ENCODE assay signal across 8 mouse cellular contexts in the genomic region with DNA sequence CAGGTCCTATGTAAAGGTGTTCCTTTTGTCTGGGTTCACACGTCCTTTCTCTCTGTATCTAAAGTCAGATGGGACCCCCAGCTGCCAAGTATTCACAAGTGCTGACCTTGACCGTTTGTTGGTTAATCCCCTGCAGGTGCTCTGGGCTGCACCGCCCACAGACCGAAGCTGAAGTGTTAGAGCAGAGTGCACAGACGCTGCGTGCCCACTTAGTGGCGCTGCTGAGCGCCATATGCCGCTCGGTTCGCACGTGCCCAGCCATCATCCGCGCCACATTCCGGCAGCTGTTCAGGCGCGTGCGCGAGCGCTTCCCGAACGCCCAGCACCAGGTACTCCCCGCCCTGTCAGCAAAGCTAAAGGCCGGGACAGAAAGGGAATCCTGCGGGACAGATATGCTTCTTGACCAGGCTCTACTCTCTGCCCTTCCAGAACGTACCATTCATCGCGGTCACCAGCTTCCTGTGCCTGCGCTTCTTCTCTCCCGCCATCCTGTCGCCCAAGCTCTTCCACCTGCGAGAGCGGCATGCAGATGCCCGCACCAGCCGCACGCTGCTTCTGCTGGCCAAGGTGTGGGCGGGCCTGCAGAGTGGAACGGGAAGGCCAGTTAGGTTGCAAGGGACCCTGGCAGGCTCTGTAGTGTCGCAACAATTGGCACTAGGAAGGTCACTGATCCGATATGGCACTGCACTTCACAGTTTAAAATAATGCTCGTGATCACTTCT. TPM values are rescaled to one million over a fixed set of nuclear protein-coding genes. Genes with fewer than 3 reads are reported as not detected.
A peak's percentile ranks its signal among the peaks of the same experiment; 100 is the strongest.
DNase-seq lines count a peak whose midpoint lies in the region; ATAC-seq and TF ChIP-seq lines count a peak whose summit lies in the region.

No protein-coding gene starts in this region.

- ATAC-seq in forebrain, postnatal 0 days: peak; percentile 97
- peak; percentile 91 for ATAC-seq in hindbrain, embryonic 16.5 days
- peak; percentile 98 for ATAC-seq in megakaryocyte, adult 5-6 weeks (ENCODE audit: poor library complexity, severe bottlenecking)

- H3K9ac ChIP-seq in MEL (ENCODE audit: control insufficient read depth, low read depth, low read length, poor library complexity, severe bottlenecking): peak overlapping the region; percentile 49
- peak overlapping the region; percentile 48 for H3K9ac ChIP-seq in forebrain, postnatal 0 days
- H3K9ac ChIP-seq in hindbrain, embryonic 16.5 days (ENCODE audit: low read depth, low read length): peak overlapping the region; percentile 63

- no peak for TF ChIP-seq EP300 in MEL (IDR thresholded peaks at IDR 0.05; ENCODE audit: low read depth in 1 of 2, low read length in 2 of 2)

- no peaks in the 10 kb centered on the region for H3K79me2 ChIP-seq in MEL (ENCODE audit: control insufficient read depth, insufficient read depth, low read length, poor library complexity)

- peak; percentile 85 to 92 (median 90) for TF ChIP-seq CTCF in MEL (IDR thresholded peaks at IDR 0.05 in 2 of 3, conservative IDR thresholded peaks at IDR 0.05 in 1 of 3; ENCODE audit: control insufficient read depth in 1 of 3, insufficient read depth in 1 of 3, low read depth in 2 of 3, low read length in 3 of 3, poor library complexity in 1 of 3, severe bottlenecking in 1 of 3)
- peak; percentile 93 for TF ChIP-seq CTCF in cerebellum, adult 2 months (IDR thresholded peaks at IDR 0.05; ENCODE audit: borderline replicate concordance, insufficient read depth, low read depth, low read length)
- peak; percentile 97 for TF ChIP-seq CTCF in forebrain, postnatal 0 days (IDR thresholded peaks at IDR 0.05; ENCODE audit: low read depth)

- DNase-seq in MEL (ENCODE audit: low read depth, low spot score): peak; percentile 91
- peak; percentile 77 for DNase-seq in cerebellum, adult 2 months
- peak; percentile 93 for DNase-seq in forebrain, postnatal 0 days
- DNase-seq in left cerebral cortex, adult 8-10 months (ENCODE audit: low spot score in 2 of 2): peak; percentile 40 to 63
- DNase-seq in right cerebral cortex, adult 2 months (ENCODE audit: low spot score in 2 of 2): peak; percentile 70 to 80
- peak; percentile 72 for DNase-seq in urinary bladder, postnatal 14 days (ENCODE audit: low spot score)

- peak; percentile 34 to 69; a peak in 1 of 4 replicates for TF ChIP-seq POLR2A in MEL (IDR thresholded peaks at IDR 0.05; ENCODE audit: control insufficient read depth in 1 of 2, insufficient read depth in 1 of 2, low read depth in 1 of 2, low read length in 2 of 2, poor library complexity in 1 of 2)
- peak; percentile 23; the same call in 1 of the 2 replicates for TF ChIP-seq POLR2A in cerebellum, adult 2 months (IDR thresholded peaks at IDR 0.05; ENCODE audit: borderline replicate concordance, insufficient read depth, low read length)

- no peaks in the 10 kb centered on the region for H3K27me3 ChIP-seq in MEL (ENCODE audit: control insufficient read depth in 1 of 2, insufficient read depth in 2 of 2, low read length in 2 of 2)
- H3K27me3 ChIP-seq in cerebellum, adult 2 months (ENCODE audit: control insufficient read depth, insufficient read depth, low read length): no peaks in the 10 kb centered on the region
- no peaks in the 10 kb centered on the region for H3K27me3 ChIP-seq in forebrain, postnatal 0 days (ENCODE audit: insufficient read depth, low read length)
- H3K27me3 ChIP-seq in hindbrain, embryonic 16.5 days (replicated peaks; ENCODE audit: control insufficient read depth, insufficient read depth, low read length): no peaks in the 10 kb centered on the region

- peak overlapping the region; percentile 13 to 35 for H3K4me3 ChIP-seq in MEL (ENCODE audit: control insufficient read depth in 1 of 2, insufficient read depth in 1 of 2, low read depth in 2 of 2, low read length in 2 of 2)
- peak overlapping the region; percentile 49 for H3K4me3 ChIP-seq in cerebellum, adult 2 months (replicated peaks; ENCODE audit: insufficient read depth, low read depth, low read length)
- peak overlapping the region; percentile 45 for H3K4me3 ChIP-seq in forebrain, postnatal 0 days (ENCODE audit: low read depth, low read length)
- peak overlapping the region; percentile 46 for H3K4me3 ChIP-seq in hindbrain, embryonic 16.5 days (ENCODE audit: low read length)

- H3K36me3 ChIP-seq in MEL (ENCODE audit: control insufficient read depth in 1 of 2, insufficient read depth in 2 of 2, low read length in 2 of 2): peaks cover 0 to 3% of the 10 kb centered on the region in 2 experiments; a peak in 1 of 4 replicates
- no peaks in the 10 kb centered on the region for H3K36me3 ChIP-seq in forebrain, postnatal 0 days (ENCODE audit: insufficient read depth)
- H3K36me3 ChIP-seq in hindbrain, embryonic 16.5 days (ENCODE audit: control insufficient read depth, insufficient read depth, low read length): no peaks in the 10 kb centered on the region

- 5% methylated on average over 41 of the region's 41 CpGs for WGBS in cerebellum, adult 2 months
- 4% methylated on average over 41 of the region's 41 CpGs for WGBS in forebrain, postnatal 0 days
- WGBS in hindbrain, embryonic 16.5 days: 6% methylated on average over 41 of the region's 41 CpGs

- TF ChIP-seq RAD21 in MEL (IDR thresholded peaks at IDR 0.05; ENCODE audit: low read depth, low read length): peak; percentile 64

- peak overlapping the region; percentile 84 for H3K4me2 ChIP-seq in forebrain, postnatal 0 days (ENCODE audit: low read depth)
- H3K4me2 ChIP-seq in hindbrain, embryonic 16.5 days (ENCODE audit: low read length): peak overlapping the region; percentile 82

- H3K27ac ChIP-seq in MEL (ENCODE audit: control insufficient read depth, low read depth, low read length): no peak overlapping the region
- H3K27ac ChIP-seq in cerebellum, adult 2 months (ENCODE audit: insufficient read depth, low read length): no peak overlapping the region
- no peak overlapping the region for H3K27ac ChIP-seq in forebrain, postnatal 0 days (ENCODE audit: low read depth, low read length)
- H3K27ac ChIP-seq in hindbrain, embryonic 16.5 days (ENCODE audit: low read depth, low read length): 0 out of 2 replicates have a peak overlapping the region, but pooled peaks have one; percentile 24

- H3K9me3 ChIP-seq in MEL (replicated peaks; ENCODE audit: insufficient read depth, low read length): no peaks in the 10 kb centered on the region
- H3K9me3 ChIP-seq in forebrain, postnatal 0 days (ENCODE audit: low read length): no peaks in the 10 kb centered on the region
- H3K9me3 ChIP-seq in hindbrain, embryonic 16.5 days (ENCODE audit: control insufficient read depth, low read length): 0 out of 2 replicates have a peak, but pooled peaks cover 2% of the 10 kb centered on the region

- peaks cover 0 to 11% of the 10 kb centered on the region in 2 experiments; a peak in 1 of 4 replicates for H3K4me1 ChIP-seq in MEL (ENCODE audit: control insufficient read depth in 1 of 2, insufficient read depth in 2 of 2, low read length in 2 of 2)
- no peaks in the 10 kb centered on the region for H3K4me1 ChIP-seq in cerebellum, adult 2 months (ENCODE audit: control insufficient read depth, insufficient read depth, low read length)
- H3K4me1 ChIP-seq in forebrain, postnatal 0 days (ENCODE audit: insufficient read depth): no peaks in the 10 kb centered on the region
- peaks cover 6% of the 10 kb centered on the region for H3K4me1 ChIP-seq in hindbrain, embryonic 16.5 days (ENCODE audit: control insufficient read depth, insufficient read depth, low read depth, low read length)

RNA-seq across cellular contexts. Expression of gene Polr2j, which starts 14.2 kb away (rescaled TPM):
- total RNA-seq in MEL (2012; rRNA removed): 316 and 318 TPM in 2 replicates
- polyA plus RNA-seq in MEL (2012; ENCODE audit: insufficient read depth in 1 of 2, insufficient read length in 2 of 2, low read depth in 1 of 2, low replicate concordance in 2 of 2, missing spikeins in 1 of 2): 100 to 1,000 TPM in 1 of 2 experiments, not detected in 1; 269 TPM
- 121 and 123 TPM in 2 replicates for polyA plus RNA-seq in cerebellum, adult 2 months (2012; rRNA removed)
- total RNA-seq in forebrain, postnatal 0 days (2014; rRNA removed): 85.0 and 123 TPM in 2 replicates
- 237 and 318 TPM in 2 replicates for polyA plus RNA-seq in forebrain, postnatal 0 days (2015; fragmentation: Nextera tagmentation; extraction: Ambion mirVana)
- polyA plus RNA-seq in hindbrain, embryonic 16.5 days (2015; fragmentation: Nextera tagmentation; extraction: Ambion mirVana): 198 and 210 TPM in 2 replicates
- 10 to 100 TPM; 66.2 to 83.2 (median 70.9) TPM for total RNA-seq in left cerebral cortex, adult 8-10 months (2022)
- total RNA-seq in megakaryocyte, adult 5-6 weeks (2015): 94.7 and 103 TPM in 2 replicates
- total RNA-seq in megakaryocyte, adult 5-6 weeks (2017): 105 and 117 TPM in 2 replicates

RNA-seq across cellular contexts. Expression of gene Rasa4, which starts 18.5 kb away (rescaled TPM):
- total RNA-seq in MEL (2012; rRNA removed): 1.4 and 1.6 TPM in 2 replicates
- polyA plus RNA-seq in MEL (2012; ENCODE audit: insufficient read depth in 1 of 2, insufficient read length in 2 of 2, low read depth in 1 of 2, low replicate concordance in 2 of 2, missing spikeins in 1 of 2): 1 to 10 TPM in 1 of 2 experiments, not detected in 1; 2.5 TPM
- 32.7 and 32.9 TPM in 2 replicates for polyA plus RNA-seq in cerebellum, adult 2 months (2012; rRNA removed)
- 8.5 and 11.5 TPM in 2 replicates for total RNA-seq in forebrain, postnatal 0 days (2014; rRNA removed)
- polyA plus RNA-seq in forebrain, postnatal 0 days (2015; fragmentation: Nextera tagmentation; extraction: Ambion mirVana): 5.8 and 9.0 TPM in 2 replicates
- 22.2 and 25.0 TPM in 2 replicates for polyA plus RNA-seq in hindbrain, embryonic 16.5 days (2015; fragmentation: Nextera tagmentation; extraction: Ambion mirVana)
- total RNA-seq in left cerebral cortex, adult 8-10 months (2022): 10 to 100 TPM in 1 of 4 experiments, 1 to 10 TPM in 3; 6.2 to 13.4 (median 8.0) TPM
- 36.2 and 40.9 TPM in 2 replicates for total RNA-seq in megakaryocyte, adult 5-6 weeks (2015)
- 26.0 and 33.8 TPM in 2 replicates for total RNA-seq in megakaryocyte, adult 5-6 weeks (2017)

RNA-seq across cellular contexts. Expression of gene Lrwd1, which starts 33.6 kb away (rescaled TPM):
- total RNA-seq in MEL (2012; rRNA removed): 98.2 and 103 TPM in 2 replicates
- 100 to 1,000 TPM in 1 of 2 experiments, not detected in 1; 133 TPM for polyA plus RNA-seq in MEL (2012; ENCODE audit: insufficient read depth in 1 of 2, insufficient read length in 2 of 2, low read depth in 1 of 2, low replicate concordance in 2 of 2, missing spikeins in 1 of 2)
- 21.5 and 23.7 TPM in 2 replicates for polyA plus RNA-seq in cerebellum, adult 2 months (2012; rRNA removed)
- 30.0 and 33.3 TPM in 2 replicates for total RNA-seq in forebrain, postnatal 0 days (2014; rRNA removed)
- 18.9 and 19.7 TPM in 2 replicates for polyA plus RNA-seq in forebrain, postnatal 0 days (2015; fragmentation: Nextera tagmentation; extraction: Ambion mirVana)
- polyA plus RNA-seq in hindbrain, embryonic 16.5 days (2015; fragmentation: Nextera tagmentation; extraction: Ambion mirVana): 25.2 and 26.3 TPM in 2 replicates
- total RNA-seq in left cerebral cortex, adult 8-10 months (2022): 10 to 100 TPM; 11.6 to 14.9 (median 13.4) TPM
- total RNA-seq in megakaryocyte, adult 5-6 weeks (2015): 12.3 and 16.0 TPM in 2 replicates
- 40.9 and 58.5 TPM in 2 replicates for total RNA-seq in megakaryocyte, adult 5-6 weeks (2017)

RNA-seq across cellular contexts. Expression of gene Alkbh4, which starts 33.7 kb away (rescaled TPM):
- 17.1 and 23.2 TPM in 2 replicates for total RNA-seq in MEL (2012; rRNA removed)
- 10 to 100 TPM in 1 of 2 experiments, not detected in 1; 24.2 TPM for polyA plus RNA-seq in MEL (2012; ENCODE audit: insufficient read depth in 1 of 2, insufficient read length in 2 of 2, low read depth in 1 of 2, low replicate concordance in 2 of 2, missing spikeins in 1 of 2)
- polyA plus RNA-seq in cerebellum, adult 2 months (2012; rRNA removed): 15.7 and 17.2 TPM in 2 replicates
- total RNA-seq in forebrain, postnatal 0 days (2014; rRNA removed): 12.7 and 16.1 TPM in 2 replicates
- polyA plus RNA-seq in forebrain, postnatal 0 days (2015; fragmentation: Nextera tagmentation; extraction: Ambion mirVana): 16.0 and 16.4 TPM in 2 replicates
- polyA plus RNA-seq in hindbrain, embryonic 16.5 days (2015; fragmentation: Nextera tagmentation; extraction: Ambion mirVana): 20.4 and 22.7 TPM in 2 replicates
- 10 to 100 TPM in 2 of 4 experiments, 1 to 10 TPM in 2; 8.5 to 12.2 (median 9.9) TPM for total RNA-seq in left cerebral cortex, adult 8-10 months (2022)
- total RNA-seq in megakaryocyte, adult 5-6 weeks (2015): 14.0 and 19.8 TPM in 2 replicates
- 11.2 and 15.2 TPM in 2 replicates for total RNA-seq in megakaryocyte, adult 5-6 weeks (2017)

RNA-seq across cellular contexts. Expression of gene Upk3bl, which starts 48.0 kb away (rescaled TPM):
- not detected in 2 replicates for total RNA-seq in MEL (2012; rRNA removed)
- not detected for polyA plus RNA-seq in MEL (2012; ENCODE audit: insufficient read depth in 1 of 2, insufficient read length in 2 of 2, low read depth in 1 of 2, low replicate concordance in 2 of 2, missing spikeins in 1 of 2)
- polyA plus RNA-seq in cerebellum, adult 2 months (2012; rRNA removed): 1.0 and 1.1 TPM in 2 replicates
- not detected in 2 replicates for total RNA-seq in forebrain, postnatal 0 days (2014; rRNA removed)
- polyA plus RNA-seq in forebrain, postnatal 0 days (2015; fragmentation: Nextera tagmentation; extraction: Ambion mirVana): not detected in 2 replicates
- 0.25 TPM in 1 of 2 replicates, not detected in the other for polyA plus RNA-seq in hindbrain, embryonic 16.5 days (2015; fragmentation: Nextera tagmentation; extraction: Ambion mirVana)
- total RNA-seq in left cerebral cortex, adult 8-10 months (2022): under 1 TPM in 2 of 4 experiments, not detected in 2; 0.59 to 0.81 TPM
- not detected in 2 replicates for total RNA-seq in megakaryocyte, adult 5-6 weeks (2015)
- total RNA-seq in megakaryocyte, adult 5-6 weeks (2017): not detected in 2 replicates
